Mouse (Mus musculus) forebrain, embryonic 13.5 days (tissue): ENCODE results near the gene Atp8a2. TPM values are rescaled to one million over a fixed set of nuclear protein-coding genes. Genes with fewer than 3 reads are reported as not detected.

Experiments used
- ATAC-seq: fragments of 200-750 bp; cut with Nextera tagmentation; 2 replicates; pipeline ENCODE4 v1.8.0; 2017
- H3K27ac ChIP-seq: fragments of 300-500 bp; sonication (generic); 2 replicates; pipeline ENCODE4 v1.5.1; 2015; ENCODE audit warnings: inconsistent platforms, mild to moderate bottlenecking, moderate library complexity
- H3K27me3 ChIP-seq: fragments of 300-500 bp; sonication (generic); 2 replicates; pipeline ENCODE4 v1.6.1; 2015; ENCODE audit warnings: mild to moderate bottlenecking, inconsistent platforms
- H3K36me3 ChIP-seq: fragments of 300-500 bp; sonication (generic); 2 replicates; pipeline ENCODE4 v1.6.1; 2015; ENCODE audit warnings: mild to moderate bottlenecking, inconsistent platforms; ENCODE audit not compliant: poor library complexity, severe bottlenecking
- H3K4me1 ChIP-seq: fragments of 300-500 bp; sonication (generic); 2 replicates; pipeline ENCODE4 v1.6.1; 2015; ENCODE audit warnings: inconsistent platforms
- H3K4me2 ChIP-seq: fragments of 300-500 bp; sonication (generic); 2 replicates; pipeline ENCODE4 v1.6.1; 2015; ENCODE audit warnings: inconsistent platforms, mild to moderate bottlenecking, moderate library complexity
- H3K4me3 ChIP-seq: fragments of 300-500 bp; sonication (generic); 2 replicates; pipeline ENCODE4 v1.5.1; 2015; ENCODE audit warnings: mild to moderate bottlenecking, inconsistent platforms
- H3K9ac ChIP-seq: fragments of 300-500 bp; sonication (generic); 2 replicates; pipeline ENCODE4 v1.6.1; 2015; ENCODE audit warnings: mild to moderate bottlenecking, inconsistent platforms
- H3K9me3 ChIP-seq: fragments of 300-500 bp; sonication (generic); replicated peaks from 2 replicates; pipeline ENCODE4 v1.6.1; 2016; ENCODE audit warnings: inconsistent platforms
- WGBS: fragments of 180-500 bp; shearing (Covaris S2); methylation state at CpG from one replicate; pipeline ENCODE4 v1.1.7; 2015; 5-methylcytosine and 5-hydroxymethylcytosine counted together
- polyA plus RNA-seq: library from polyadenylated mRNA; unstranded; fragments of >200 nt; fragmentation: Nextera tagmentation; extraction: Ambion mirVana; gene quantifications from 2 replicates; pipeline ENCODE4 v1.2.1, GENCODE M21; 2015

Gene Atp8a2
- polyA plus RNA-seq, 1 experiment from 2014 or later = 16.9 TPM

DNA sequence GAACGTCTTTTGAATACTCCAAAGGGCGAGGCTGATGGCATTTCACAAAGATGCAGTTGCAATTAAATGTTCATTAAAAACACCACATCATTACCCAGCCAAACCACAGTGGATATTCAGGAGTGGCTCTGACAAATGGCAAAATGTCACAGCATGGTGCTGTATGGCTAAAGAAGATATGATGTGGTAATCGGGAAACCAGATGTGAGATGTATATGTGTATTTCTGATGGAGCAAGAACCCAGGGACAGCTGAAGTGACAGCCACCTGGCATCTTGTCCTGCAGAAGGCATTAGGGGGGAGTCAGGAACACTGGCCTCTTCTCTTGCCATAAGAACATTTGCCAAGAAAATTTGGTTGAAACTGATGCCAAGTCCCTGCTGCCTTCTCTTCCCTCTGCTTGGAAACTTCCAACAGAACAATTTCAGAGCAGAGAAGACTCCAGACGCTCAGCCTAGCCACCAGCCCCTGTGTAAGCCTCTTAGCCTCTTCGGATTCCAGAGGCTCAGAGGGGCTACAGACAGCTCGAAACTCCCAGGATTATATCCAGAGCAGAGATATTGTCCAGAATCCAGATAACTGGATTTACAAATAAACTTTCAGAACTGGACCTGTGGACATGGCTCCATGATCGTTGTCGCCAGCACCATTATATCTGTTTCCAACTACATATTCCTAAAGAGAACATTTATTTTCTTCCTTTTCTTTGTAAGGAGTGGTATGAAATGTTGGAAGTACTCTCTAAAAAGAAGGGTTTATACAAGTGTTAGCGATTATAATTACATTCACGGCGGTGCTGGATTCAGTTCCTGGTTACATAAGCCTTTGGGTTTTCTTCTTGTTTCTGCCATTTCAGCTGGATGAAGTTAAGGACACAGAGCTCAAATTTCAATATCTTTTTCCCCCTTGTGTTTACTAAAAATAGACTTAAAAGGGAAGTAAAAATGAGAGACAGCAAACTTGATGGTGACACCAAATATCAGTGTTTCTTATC lies 413.3 kb downstream of the Atp8a2 start:
- Histone ChIP-seq H3K9me3 (peaks cover 7% of the 10 kb centered on the region; the same call in 1 of the 2 replicates), H3K27me3 (no peaks in the 10 kb centered on the region), H3K36me3 (no peaks in the 10 kb centered on the region), H3K27ac (no peak overlapping the region), H3K4me1 (no peaks in the 10 kb centered on the region), H3K4me3 (no peak overlapping the region), H3K4me2 (no peak overlapping the region), H3K9ac (no peak overlapping the region)
- WGBS = 84% methylated on average over 11 of the region's 11 CpGs
- ATAC-seq = no peak

DNA sequence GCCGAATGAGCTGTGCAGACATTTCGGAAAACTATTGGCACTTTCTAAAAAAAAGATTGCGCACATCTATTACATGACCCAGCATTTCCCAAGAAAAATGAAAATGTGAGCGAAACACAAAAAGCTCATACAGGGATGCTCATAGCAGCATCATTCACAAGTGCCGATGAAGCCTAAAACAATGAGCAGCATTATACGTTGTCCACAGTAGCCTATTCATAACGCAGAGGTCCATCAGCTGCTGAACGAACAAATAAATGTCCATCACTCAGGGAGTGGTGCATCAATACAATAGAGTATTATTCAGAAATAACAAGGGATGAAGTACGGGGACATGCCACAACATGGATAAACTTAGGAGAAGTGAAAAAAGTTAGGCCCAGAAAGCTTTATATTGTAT lies 416.6 kb downstream of the Atp8a2 start:
- Histone ChIP-seq H3K4me3 (no peak overlapping the region), H3K36me3 (no peaks in the 10 kb centered on the region), H3K27ac (no peak overlapping the region), H3K9ac (no peak overlapping the region), H3K4me2 (no peak overlapping the region), H3K9me3 (peaks cover 7% of the 10 kb centered on the region; the same call in 1 of the 2 replicates), H3K27me3 (no peaks in the 10 kb centered on the region), H3K4me1 (no peaks in the 10 kb centered on the region)
- 65% methylated on average over 9 of the region's 9 CpGs for WGBS
- ATAC-seq = no peak

DNA sequence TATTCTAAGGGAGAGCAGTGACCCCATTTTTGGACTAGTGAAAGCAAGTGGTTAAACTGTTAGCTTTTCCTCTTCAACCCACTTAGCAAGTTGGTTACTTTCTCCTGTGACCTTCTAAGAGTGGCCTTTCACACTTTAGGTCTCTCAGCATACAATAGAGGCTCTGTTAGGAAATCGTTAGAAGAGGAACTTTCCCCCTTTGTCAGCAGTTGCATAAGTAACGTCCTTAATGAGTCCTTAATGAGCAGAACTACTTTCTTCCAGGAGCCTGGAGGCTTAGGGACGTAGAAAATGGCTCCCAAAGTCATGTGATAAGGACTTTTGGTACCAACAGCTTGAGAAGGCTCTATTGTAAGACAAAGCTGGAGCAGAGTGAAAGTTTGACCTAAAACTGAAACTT lies 434.8 kb downstream of the Atp8a2 start:
- Histone ChIP-seq H3K27me3 (peaks cover 8% of the 10 kb centered on the region; the same call in 1 of the 2 replicates), H3K27ac (no peak overlapping the region), H3K9me3 (no peaks in the 10 kb centered on the region), H3K36me3 (no peaks in the 10 kb centered on the region), H3K4me2 (no peak overlapping the region), H3K4me1 (peaks cover 13% of the 10 kb centered on the region), H3K9ac (no peak overlapping the region), H3K4me3 (no peak overlapping the region)
- no peak for ATAC-seq
- WGBS = 16% methylated on average over 3 of the region's 3 CpGs

DNA sequence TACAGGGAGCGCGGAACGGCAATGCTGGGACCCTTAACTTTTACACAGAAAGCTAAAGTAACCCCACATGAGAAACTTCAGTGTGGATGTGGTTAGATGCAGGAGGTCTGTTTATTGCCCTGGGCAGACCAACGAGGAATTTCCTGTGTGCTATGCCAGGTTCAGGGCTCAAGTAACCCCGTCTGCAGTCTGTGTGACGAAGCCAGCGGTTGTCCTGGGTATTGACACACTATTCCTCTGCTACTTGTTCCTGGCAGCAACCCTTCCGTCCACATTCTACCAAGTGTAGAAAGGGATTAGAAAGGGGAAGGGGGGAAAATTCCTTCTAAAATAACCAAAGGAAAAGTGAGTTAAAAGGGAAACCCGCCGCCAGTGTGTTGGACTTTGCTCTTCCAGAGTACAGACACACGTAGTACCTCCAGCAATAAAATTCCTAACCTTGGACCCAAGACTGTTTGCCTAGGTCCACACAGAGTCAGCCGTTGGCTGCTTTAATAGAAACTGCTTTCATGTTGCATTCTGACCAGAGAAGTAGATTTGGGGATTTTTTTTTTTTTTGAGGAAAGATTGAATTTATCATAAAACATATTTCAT lies 437.0 kb downstream of the Atp8a2 start:
- Histone ChIP-seq H3K36me3 (no peaks in the 10 kb centered on the region), H3K4me3 (no peak overlapping the region), H3K27me3 (peaks cover 8% of the 10 kb centered on the region; the same call in 1 of the 2 replicates), H3K4me2 (no peak overlapping the region), H3K4me1 (peaks cover 13% of the 10 kb centered on the region), H3K9me3 (no peaks in the 10 kb centered on the region), H3K9ac (no peak overlapping the region), H3K27ac (no peak overlapping the region)
- ATAC-seq = no peak
- WGBS = 85% methylated on average over 12 of the region's 12 CpGs

DNA sequence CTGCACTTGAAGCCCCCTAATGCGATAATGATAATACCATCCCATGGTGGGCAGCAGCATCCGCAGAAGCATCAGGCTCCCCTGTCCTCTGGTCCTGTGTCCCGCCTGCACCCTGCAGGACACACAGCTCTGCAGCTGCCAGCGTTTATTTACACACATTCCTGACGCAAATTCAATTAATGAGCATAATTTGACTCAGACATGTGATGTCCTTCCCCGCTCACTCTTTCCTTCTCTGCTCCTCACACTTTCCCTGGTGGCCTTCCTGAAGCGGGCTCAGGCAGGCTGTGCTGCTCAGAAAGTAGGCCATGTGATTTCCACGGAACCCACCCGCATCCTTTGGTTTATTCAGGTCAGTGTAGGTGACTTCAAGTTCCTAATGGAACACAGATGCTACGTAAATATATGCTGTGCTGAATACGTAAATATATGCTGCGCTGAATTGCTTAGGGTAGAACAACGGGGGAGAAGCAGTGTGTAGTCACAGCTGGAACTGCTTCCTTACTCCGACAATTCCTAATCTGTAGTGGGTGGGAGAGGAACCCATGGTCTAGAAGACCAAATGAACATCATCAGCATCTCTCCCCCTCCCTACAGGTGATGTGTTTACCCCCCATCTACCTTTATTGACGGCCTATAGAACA lies 437.7 kb downstream of the Atp8a2 start:
- Histone ChIP-seq H3K4me1 (peaks cover 13% of the 10 kb centered on the region), H3K4me2 (no peak overlapping the region), H3K9ac (no peak overlapping the region), H3K4me3 (no peak overlapping the region), H3K9me3 (no peaks in the 10 kb centered on the region), H3K36me3 (no peaks in the 10 kb centered on the region), H3K27me3 (peaks cover 8% of the 10 kb centered on the region; the same call in 1 of the 2 replicates), H3K27ac (no peak overlapping the region)
- no peak for ATAC-seq
- 74% methylated on average over 15 of the region's 15 CpGs for WGBS

DNA sequence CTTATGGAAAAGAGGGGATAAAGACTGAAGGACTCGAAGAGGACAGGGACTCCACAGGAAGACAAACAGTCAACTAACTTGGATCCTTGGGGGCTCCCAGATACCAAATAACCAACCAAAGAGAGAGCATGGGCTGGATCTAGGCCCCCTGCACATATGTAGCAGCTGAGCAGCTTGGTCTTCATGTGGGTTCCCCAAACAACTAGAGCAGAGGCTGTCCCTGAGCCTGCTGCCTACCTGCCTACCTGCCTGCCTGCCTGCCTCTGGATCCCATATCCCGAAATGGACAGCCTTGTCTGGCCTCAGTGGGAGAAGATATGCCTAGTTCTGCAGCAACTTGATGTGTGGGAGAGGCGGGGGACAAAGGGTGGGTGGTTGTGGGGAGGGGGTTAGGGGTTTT lies 444.6 kb downstream of the Atp8a2 start:
- Histone ChIP-seq H3K27ac (no peak overlapping the region), H3K9ac (no peak overlapping the region), H3K27me3 (peaks cover 2% of the 10 kb centered on the region; the same call in 1 of the 2 replicates), H3K9me3 (no peaks in the 10 kb centered on the region), H3K4me3 (no peak overlapping the region), H3K4me2 (no peak overlapping the region), H3K36me3 (no peaks in the 10 kb centered on the region), H3K4me1 (no peaks in the 10 kb centered on the region)
- ATAC-seq = no peak
- WGBS = 83% methylated on average over 3 of the region's 3 CpGs

DNA sequence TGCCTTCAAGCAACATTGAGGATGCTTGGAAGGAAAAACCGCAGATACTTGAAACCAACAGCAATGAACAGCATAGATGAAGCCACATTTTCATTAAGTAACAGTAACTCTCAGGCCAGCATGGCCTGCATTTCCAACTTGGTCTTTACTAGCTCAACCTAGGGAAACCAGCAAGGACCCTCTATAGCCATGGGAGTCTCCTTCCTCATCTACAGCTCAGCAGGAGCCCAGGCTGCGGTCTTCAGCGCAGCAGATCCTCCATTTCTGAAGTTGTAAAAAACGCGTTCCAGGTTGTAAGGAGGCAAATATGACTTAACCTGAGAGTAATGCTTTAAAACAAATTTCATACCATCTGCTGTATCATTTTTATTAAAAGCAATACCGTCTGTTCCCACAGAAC lies 447.0 kb downstream of the Atp8a2 start:
- no peak for ATAC-seq
- WGBS = 89% methylated on average over 6 of the region's 6 CpGs

DNA sequence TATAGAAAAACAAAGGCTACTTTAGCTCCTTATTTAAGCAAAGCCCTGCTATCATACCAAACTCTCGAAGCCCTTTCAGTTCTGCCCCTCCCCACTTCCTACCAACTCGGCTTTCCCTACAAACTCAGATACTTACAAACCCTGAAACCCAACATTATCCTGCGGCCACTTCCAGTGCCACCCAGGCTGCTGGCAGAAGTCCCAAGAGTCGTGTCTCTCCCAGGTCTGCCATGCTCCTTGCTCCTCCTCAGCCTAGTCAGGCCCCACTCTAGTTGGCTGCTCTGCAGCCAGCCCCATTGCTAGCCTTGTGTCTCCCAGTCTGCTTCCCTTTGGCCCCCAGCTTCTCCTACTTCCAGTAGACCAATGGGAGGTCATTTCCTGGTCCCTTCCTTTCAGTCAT lies 451.3 kb downstream of the Atp8a2 start:
- H3K27me3 ChIP-seq = peaks cover 25% of the 10 kb centered on the region
- WGBS = 48% methylated on average over 4 of the region's 4 CpGs
- H3K27ac ChIP-seq = no peak overlapping the region
- no peak overlapping the region for H3K9ac ChIP-seq
- H3K4me3 ChIP-seq = no peak overlapping the region
- H3K4me2 ChIP-seq = no peak overlapping the region
- no peak for ATAC-seq
- no peaks in the 10 kb centered on the region for H3K36me3 ChIP-seq
- H3K4me1 ChIP-seq = peaks cover 5% of the 10 kb centered on the region; the same call in 1 of the 2 replicates
- no peaks in the 10 kb centered on the region for H3K9me3 ChIP-seq

More for the DNA sequence above, 447.0 kb downstream of the Atp8a2 start:
- Histone ChIP-seq H3K4me3 (no peak overlapping the region), H3K4me1 (peaks cover 5% of the 10 kb centered on the region; the same call in 1 of the 2 replicates), H3K27me3 (peaks cover 10% of the 10 kb centered on the region; the same call in 1 of the 2 replicates), H3K9ac (no peak overlapping the region), H3K9me3 (no peaks in the 10 kb centered on the region), H3K4me2 (no peak overlapping the region), H3K27ac (no peak overlapping the region), H3K36me3 (no peaks in the 10 kb centered on the region)

DNA sequence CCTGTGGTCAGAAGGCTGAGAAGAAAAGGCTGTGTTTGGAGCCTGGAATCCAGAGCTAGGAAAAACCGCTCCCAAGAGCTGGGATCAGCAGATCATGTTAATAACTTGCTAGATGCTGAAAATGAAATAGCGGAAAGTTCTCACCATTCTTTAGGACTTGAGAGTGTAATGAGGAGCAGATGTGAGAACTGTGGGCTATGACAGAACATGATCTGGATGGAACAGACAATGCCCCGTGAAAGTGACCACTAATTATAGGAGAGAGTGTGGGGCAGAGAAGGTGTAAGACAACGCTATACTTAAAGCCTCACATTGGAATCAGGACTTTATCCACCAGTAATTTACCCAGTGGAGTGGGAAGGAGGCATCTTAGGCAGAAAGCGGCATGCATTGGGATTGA lies 455.2 kb downstream of the Atp8a2 start:
- Histone ChIP-seq H3K4me3 (no peak overlapping the region), H3K36me3 (no peaks in the 10 kb centered on the region), H3K4me1 (peaks cover 22% of the 10 kb centered on the region), H3K27ac (no peak overlapping the region), H3K4me2 (no peak overlapping the region), H3K9me3 (no peaks in the 10 kb centered on the region), H3K9ac (no peak overlapping the region), H3K27me3 (peaks cover 30% of the 10 kb centered on the region)
- WGBS = 93% methylated on average over 5 of the region's 5 CpGs
- no peak for ATAC-seq

DNA sequence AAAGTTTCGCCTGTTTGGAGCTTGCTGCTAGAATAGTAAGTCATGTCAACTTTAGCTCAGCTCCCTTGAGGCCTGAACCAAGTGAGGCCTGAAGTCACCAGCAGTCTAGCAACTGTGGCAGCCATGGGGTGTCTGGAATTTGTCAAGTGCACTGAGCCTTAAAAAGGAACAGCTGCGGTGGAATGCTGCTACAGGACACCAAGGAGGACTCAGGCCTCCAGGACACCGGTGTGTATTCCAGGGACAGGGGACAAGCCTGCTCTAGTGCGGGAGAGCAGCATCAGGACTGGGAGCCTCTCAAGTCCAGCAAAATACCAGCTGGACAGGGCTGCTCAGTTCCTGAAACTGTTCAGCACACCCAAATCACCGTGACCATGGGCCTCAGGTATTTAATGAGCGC lies 457.5 kb downstream of the Atp8a2 start:
- Histone ChIP-seq H3K27ac (no peak overlapping the region; the same call in 1 of the 2 replicates), H3K36me3 (no peaks in the 10 kb centered on the region), H3K9ac (no peak overlapping the region), H3K9me3 (no peaks in the 10 kb centered on the region), H3K4me1 (peaks cover 30% of the 10 kb centered on the region), H3K27me3 (peaks cover 20% of the 10 kb centered on the region), H3K4me2 (no peak overlapping the region), H3K4me3 (no peak overlapping the region)
- ATAC-seq = no peak
- WGBS = 76% methylated on average over 6 of the region's 6 CpGs

DNA sequence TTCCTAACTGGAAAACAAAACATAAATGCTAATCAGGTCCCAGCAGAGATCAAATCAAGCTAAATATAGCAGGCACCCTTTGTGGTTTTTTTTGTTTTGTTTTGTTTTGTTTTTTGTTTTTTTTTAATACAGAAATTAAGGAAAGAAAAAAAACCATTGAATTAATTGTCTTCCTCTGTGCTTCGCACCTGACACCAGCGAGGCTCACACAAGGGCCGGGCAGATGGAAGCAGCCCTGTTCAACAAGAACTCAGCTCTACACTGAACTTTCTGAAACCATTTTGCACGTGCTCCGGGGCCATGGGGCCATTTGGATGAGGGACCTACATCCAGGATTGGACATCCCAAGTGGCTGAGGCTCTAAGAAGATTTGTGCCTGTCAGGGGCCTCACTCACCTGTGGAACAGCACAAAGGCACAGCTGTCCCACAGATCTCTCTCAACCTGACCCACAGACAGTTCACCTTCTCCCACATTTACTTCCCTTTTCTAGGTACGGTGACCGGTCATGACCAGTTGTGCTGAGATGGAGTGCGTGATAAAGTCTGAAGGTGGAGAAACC lies 459.2 kb downstream of the Atp8a2 start:
- H3K4me1 ChIP-seq = peaks cover 30% of the 10 kb centered on the region
- no peaks in the 10 kb centered on the region for H3K9me3 ChIP-seq
- no peak overlapping the region for H3K4me3 ChIP-seq
- no peak overlapping the region for H3K4me2 ChIP-seq
- ATAC-seq = peak; percentile 48
- WGBS = 29% methylated on average over 8 of the region's 8 CpGs
- no peaks in the 10 kb centered on the region for H3K36me3 ChIP-seq
- H3K27ac ChIP-seq = peak overlapping the region; percentile 78
- H3K27me3 ChIP-seq = peaks cover 18% of the 10 kb centered on the region; the same call in 1 of the 2 replicates
- no peak overlapping the region for H3K9ac ChIP-seq
